8 mouse cellular contexts compared by ENCODE assay signal in the genomic region with DNA sequence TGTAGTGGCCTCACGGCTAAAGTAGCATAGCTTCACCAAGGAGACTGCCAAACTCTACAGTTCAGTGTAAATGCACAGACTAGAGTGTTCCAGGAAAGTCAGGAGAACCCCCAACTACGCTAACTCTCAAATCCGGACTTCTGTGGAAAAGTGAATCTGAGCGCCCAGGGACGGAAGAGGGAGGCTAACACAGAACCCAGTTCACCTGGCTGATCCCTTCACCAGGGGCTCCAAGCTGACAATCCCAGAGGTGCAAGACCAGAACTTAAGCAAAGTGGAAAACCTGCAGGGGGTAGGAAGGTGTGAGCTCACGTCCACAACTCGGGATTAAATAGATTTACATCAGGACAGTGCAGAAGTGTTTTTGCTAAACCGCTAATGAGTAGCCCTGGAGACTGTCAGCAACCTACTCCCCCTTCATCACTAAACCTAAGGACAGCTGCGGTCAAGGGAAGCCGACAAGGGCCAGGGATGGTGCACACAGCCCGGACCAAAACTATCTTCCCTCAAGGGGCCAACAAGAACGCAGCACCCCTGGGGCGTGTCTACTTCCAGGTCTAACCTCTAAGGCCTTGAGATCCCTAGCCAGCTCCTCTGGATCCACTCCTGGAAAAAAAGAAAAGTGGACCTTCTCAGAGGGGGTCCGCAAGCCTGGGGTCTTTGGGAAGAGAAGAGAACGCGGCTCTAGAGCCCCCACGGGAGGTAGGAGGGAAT. TPM values are rescaled to one million over a fixed set of nuclear protein-coding genes. Genes with fewer than 3 reads are reported as not detected.
A peak's percentile ranks its signal among the peaks of the same experiment; 100 is the strongest.
DNase-seq lines count a peak whose midpoint lies in the region; ATAC-seq and TF ChIP-seq lines count a peak whose summit lies in the region.

No protein-coding gene starts in this region.

- H3K27ac ChIP-seq in kidney, embryonic 15.5 days, result peak overlapping the region; percentile 84
- H3K27ac ChIP-seq in forebrain, embryonic 14.5 days (ENCODE audit: low read depth, low read length), result no peak overlapping the region
- no peak overlapping the region for H3K27ac ChIP-seq in limb, embryonic 14.5 days (replicated peaks; ENCODE audit: low read depth, low read length)
- peak overlapping the region; percentile 91 for H3K27ac ChIP-seq in small intestine, adult 2 months (ENCODE audit: insufficient read depth, low read depth, low read length)

- no peaks in the 10 kb centered on the region for H3K27me3 ChIP-seq in kidney, embryonic 15.5 days
- no peaks in the 10 kb centered on the region for H3K27me3 ChIP-seq in Patski
- H3K27me3 ChIP-seq in forebrain, embryonic 14.5 days (replicated peaks; ENCODE audit: control insufficient read depth, insufficient read depth, low read length), result no peaks in the 10 kb centered on the region
- no peaks in the 10 kb centered on the region for H3K27me3 ChIP-seq in limb, embryonic 14.5 days (ENCODE audit: control insufficient read depth, insufficient read depth, low read length)
- no peaks in the 10 kb centered on the region for H3K27me3 ChIP-seq in small intestine, adult 2 months (ENCODE audit: control insufficient read depth, insufficient read depth, low read length)

- peaks cover 38% of the 10 kb centered on the region for H3K4me1 ChIP-seq in kidney, embryonic 15.5 days
- peaks cover 9% of the 10 kb centered on the region; the same call in 1 of the 2 replicates for H3K4me1 ChIP-seq in forebrain, embryonic 14.5 days (ENCODE audit: control insufficient read depth, insufficient read depth, low read length)
- peaks cover 13% of the 10 kb centered on the region for H3K4me1 ChIP-seq in limb, embryonic 14.5 days (ENCODE audit: control insufficient read depth, insufficient read depth, low read length)
- H3K4me1 ChIP-seq in small intestine, adult 2 months (ENCODE audit: control insufficient read depth, insufficient read depth, insufficient read length, low read length), result peaks cover 17% of the 10 kb centered on the region; the same call in 1 of the 2 replicates

- TF ChIP-seq CTCF in Patski (IDR thresholded peaks at IDR 0.05), result no peak
- no peak for TF ChIP-seq CTCF in small intestine, adult 2 months (IDR thresholded peaks at IDR 0.05; ENCODE audit: extremely low read depth, insufficient read length, insufficient replicate concordance, low read depth, low read length)

- H3K36me3 ChIP-seq in kidney, embryonic 15.5 days, result no peaks in the 10 kb centered on the region
- no peaks in the 10 kb centered on the region for H3K36me3 ChIP-seq in forebrain, embryonic 14.5 days (ENCODE audit: control insufficient read depth, insufficient read depth, low read length)
- H3K36me3 ChIP-seq in limb, embryonic 14.5 days (ENCODE audit: control insufficient read depth, insufficient read depth, low read length), result 0 out of 2 replicates have a peak, but pooled peaks cover 4% of the 10 kb centered on the region
- H3K36me3 ChIP-seq in small intestine, adult 2 months (ENCODE audit: control insufficient read depth, insufficient read depth, low read length), result peaks cover 1% of the 10 kb centered on the region; the same call in 1 of the 2 replicates

- H3K9me3 ChIP-seq in kidney, embryonic 15.5 days (replicated peaks), result no peaks in the 10 kb centered on the region
- no peaks in the 10 kb centered on the region for H3K9me3 ChIP-seq in forebrain, embryonic 14.5 days (replicated peaks; ENCODE audit: control insufficient read depth, low read length)
- H3K9me3 ChIP-seq in limb, embryonic 14.5 days (ENCODE audit: control insufficient read depth, low read length), result no peaks in the 10 kb centered on the region

- H3K4me3 ChIP-seq in kidney, embryonic 15.5 days (replicated peaks), result peak overlapping the region; percentile 85
- peak overlapping the region; percentile 66 for H3K4me3 ChIP-seq in forebrain, embryonic 14.5 days (ENCODE audit: low read depth, low read length)
- H3K4me3 ChIP-seq in limb, embryonic 14.5 days (replicated peaks; ENCODE audit: low read length), result peak overlapping the region; percentile 76
- peak overlapping the region; percentile 91 for H3K4me3 ChIP-seq in small intestine, adult 2 months (ENCODE audit: low read depth, low read length)

- DNase-seq in kidney, postnatal 14 days, result no peak
- DNase-seq in Patski (ENCODE audit: low read depth, low spot score), result no peak
- DNase-seq in forebrain, embryonic 14.5 days (ENCODE audit: low spot score), result peak; percentile 19
- peak; percentile 17 for DNase-seq in limb, embryonic 14.5 days (ENCODE audit: low spot score)
- DNase-seq in cerebellum, adult 11 months, result no peak
- no peak for DNase-seq in cerebellum, postnatal 25 days

- H3K9ac ChIP-seq in kidney, embryonic 15.5 days, result peak overlapping the region; percentile 79
- H3K9ac ChIP-seq in forebrain, embryonic 14.5 days (ENCODE audit: low read length), result peak overlapping the region; percentile 77
- H3K9ac ChIP-seq in limb, embryonic 14.5 days (ENCODE audit: low read depth, low read length, severe bottlenecking), result peak overlapping the region; percentile 79

- POLR2A ChIA-PET in Patski (lab: Charles Lee), result interaction anchor here (0.6 to 2.3 kb wide), 6 partner anchors 10 to 93 kb away, joined by 3 to 8 read pairs (median 4); no protein-coding TSS in a partner anchor

- in situ Hi-C loops in Patski (cut with MboI; ENCODE audit: low pct_unique_long_range_greater_than_20kb), result no loop called here

- no peak for TF ChIP-seq POLR2A in limb, embryonic 14.5 days (IDR thresholded peaks at IDR 0.05; ENCODE audit: borderline replicate concordance, extremely low read depth, insufficient read depth, insufficient read length)
- no peak; the same call in 1 of the 2 replicates for TF ChIP-seq POLR2A in small intestine, adult 2 months (IDR thresholded peaks at IDR 0.05; ENCODE audit: low read depth, low read length)

- 6% methylated on average over 17 of the region's 17 CpGs for WGBS in kidney, embryonic 15.5 days
- 9% methylated on average over 17 of the region's 17 CpGs for whole genome bisulfite sequencing in forebrain, embryonic 14.5 days
- 2% methylated on average over 17 of the region's 17 CpGs for WGBS in limb, embryonic 14.5 days
- 10% methylated on average over 17 of the region's 17 CpGs for WGBS in small intestine, adult 2 months

- peak overlapping the region; percentile 82 for H3K4me2 ChIP-seq in kidney, embryonic 15.5 days
- H3K4me2 ChIP-seq in forebrain, embryonic 14.5 days (ENCODE audit: low read length), result peak overlapping the region; percentile 90
- peak overlapping the region; percentile 72 for H3K4me2 ChIP-seq in limb, embryonic 14.5 days (replicated peaks; ENCODE audit: low read depth, low read length, severe bottlenecking)

- CTCF ChIA-PET in Patski (lab: Charles Lee), result interaction anchor here (0.9 to 2.1 kb wide), 4 partner anchors 12 to 54 kb away, joined by 4 to 10 read pairs (median 6); no protein-coding TSS in a partner anchor

- no peak for ATAC-seq in kidney, embryonic 15.5 days (replicated peaks; ENCODE audit: low FRiP score)
- peak; percentile 6 for ATAC-seq in Patski
- ATAC-seq in forebrain, embryonic 14.5 days, result no peak
- no peak for ATAC-seq in limb, embryonic 14.5 days (ENCODE audit: low FRiP score, low read depth)

RNA-seq across cellular contexts. Expression of gene Pacsin2, which starts 0.9 kb away (rescaled TPM):
- 74.6 and 76.4 TPM in 2 replicates for polyA plus RNA-seq in kidney, embryonic 15.5 days (2015; fragmentation: Nextera tagmentation; extraction: Ambion mirVana)
- 126 TPM for polyA plus RNA-seq in Patski (2021)
- polyA plus RNA-seq in forebrain, embryonic 14.5 days (2014; fragmentation: Nextera tagmentation; extraction: Ambion mirVana), result 11.0 and 14.9 TPM in 2 replicates
- 51.7 and 58.4 TPM in 2 replicates for polyA plus RNA-seq in limb, embryonic 14.5 days (2012; rRNA removed)
- polyA plus RNA-seq in limb, embryonic 14.5 days (2014; fragmentation: Nextera tagmentation; extraction: Ambion mirVana), result 41.6 and 43.3 TPM in 2 replicates
- polyA plus RNA-seq in small intestine, adult 2 months (2012; rRNA removed), result 32.5 and 73.5 TPM in 2 replicates

RNA-seq across cellular contexts. Expression of gene Ttll1, which starts 47.2 kb away (rescaled TPM):
- polyA plus RNA-seq in kidney, embryonic 15.5 days (2015; fragmentation: Nextera tagmentation; extraction: Ambion mirVana), result 25.3 and 28.7 TPM in 2 replicates
- 28.2 TPM for polyA plus RNA-seq in Patski (2021)
- polyA plus RNA-seq in forebrain, embryonic 14.5 days (2014; fragmentation: Nextera tagmentation; extraction: Ambion mirVana), result 35.5 and 45.3 TPM in 2 replicates
- 13.0 and 14.1 TPM in 2 replicates for polyA plus RNA-seq in limb, embryonic 14.5 days (2012; rRNA removed)
- 9.0 and 10.1 TPM in 2 replicates for polyA plus RNA-seq in limb, embryonic 14.5 days (2014; fragmentation: Nextera tagmentation; extraction: Ambion mirVana)
- polyA plus RNA-seq in small intestine, adult 2 months (2012; rRNA removed), result 2.3 and 3.1 TPM in 2 replicates

Comparison
In these comparisons a context has a peak if more than half of its experiments do, and no peak if none do; other contexts are left out.
1. H3K27ac ChIP-seq: peak in kidney, embryonic 15.5 days (single experiment) and small intestine, adult 2 months (single experiment); none in forebrain, embryonic 14.5 days (single experiment) and limb, embryonic 14.5 days (single experiment).
2. DNase-seq: peak in forebrain, embryonic 14.5 days (single experiment) and limb, embryonic 14.5 days (single experiment); none in kidney, postnatal 14 days (single experiment), Patski (single experiment), cerebellum, adult 11 months (single experiment) and cerebellum, postnatal 25 days (0 of 2).
3. Peak in every context shown above with its lines, with median percentiles within 50 percentile points of each other: H3K4me2 ChIP-seq, H3K4me3 ChIP-seq and H3K9ac ChIP-seq.